Mouse (Mus musculus) kidney, adult 2 months (tissue): ENCODE measurements at regions not wholly inside any gene's neighbourhood (a gene's known extent, or its start where the extent isn't known, plus 50 kb on each side); places are given as distances from the start of the nearest gene placed in this dataset.

Experiments used
- CTCF ChIP-seq: fragments of 200-500 bp; conservative IDR thresholded peaks from 2 replicates; pipeline ENCODE4 v1.5.1; 2011; ENCODE audit warnings: low read depth, mild to moderate bottlenecking, control low read depth, low read length, moderate library complexity, mixed read lengths; ENCODE audit not compliant: insufficient read depth, insufficient read length
- POLR2A ChIP-seq: fragments of 200-500 bp; IDR thresholded peaks from one replicate; pipeline ENCODE4 v1.6.1; 2011; ENCODE audit warnings: low read depth, low read length, control low read depth

DNA sequence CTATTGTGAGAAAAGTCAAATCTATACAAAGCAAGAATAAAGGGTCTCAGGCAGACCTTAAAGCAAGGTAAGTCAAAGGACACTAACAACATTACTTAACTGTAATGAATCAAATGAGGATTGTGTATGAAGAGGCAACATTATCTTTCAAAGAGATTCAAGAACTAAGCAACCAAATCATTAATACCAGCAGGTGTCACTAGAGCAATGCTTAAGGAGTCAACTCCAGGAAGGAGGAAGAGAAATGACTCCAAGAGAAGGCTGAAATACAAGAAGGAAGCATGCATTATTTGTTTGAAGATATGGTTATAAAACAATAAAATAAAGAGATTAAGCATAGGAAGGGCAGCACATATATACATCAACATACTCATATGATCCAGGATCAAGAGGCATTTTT is 475.1 kb upstream of the Tnc start:
- TF ChIP-seq CTCF, result no peak
- no peak for TF ChIP-seq POLR2A
